In genomic region chr6:135148506-135148905, GRCm38 (mm10) we compare ENCODE assay signal across 8 mouse cellular contexts. TPM values are rescaled to one million over a fixed set of nuclear protein-coding genes. Genes with fewer than 3 reads are reported as not detected.
DNase-seq lines count a peak whose midpoint lies in the region; ATAC-seq lines count a peak whose summit lies in the region.

No protein-coding gene starts in this region.

- no peaks in the 10 kb centered on the region for H3K4me1 ChIP-seq in liver, embryonic 11.5 days (replicated peaks; ENCODE audit: control insufficient read depth, insufficient read depth, low read length)

- H3K4me2 ChIP-seq in liver, embryonic 11.5 days = no peak overlapping the region

- no peaks in the 10 kb centered on the region for H3K27me3 ChIP-seq in liver, embryonic 11.5 days (replicated peaks; ENCODE audit: control insufficient read depth, insufficient read depth, low read length)

- H3K4me3 ChIP-seq in liver, embryonic 11.5 days (ENCODE audit: low read depth, low read length) = no peak overlapping the region

- no peaks in the 10 kb centered on the region for H3K9me3 ChIP-seq in liver, embryonic 11.5 days (ENCODE audit: control insufficient read depth, low read length)

- H3K27ac ChIP-seq in liver, embryonic 11.5 days (ENCODE audit: low read depth, low read length) = no peak overlapping the region

- 35% methylated on average over 1 of the region's 1 CpGs for WGBS in liver, embryonic 11.5 days

- DNase-seq in adrenal gland, postnatal 10 days = peak; percentile 34
- DNase-seq in adrenal gland, adult 2 months = no peak
- peak; percentile 54 for DNase-seq in liver
- no peak for DNase-seq in liver, embryonic 11.5 days (ENCODE audit: low spot score)
- DNase-seq in lung, postnatal 36 days = peak; percentile 40
- no peak for DNase-seq in urinary bladder, postnatal 36 days (ENCODE audit: low spot score in 2 of 2)

- no peak overlapping the region for H3K9ac ChIP-seq in liver, embryonic 11.5 days (ENCODE audit: low read depth, low read length)

- peaks cover 13% of the 10 kb centered on the region; the same call in 1 of the 2 replicates for H3K36me3 ChIP-seq in liver, embryonic 11.5 days (ENCODE audit: control insufficient read depth, insufficient read depth, low read length)

- no peak for ATAC-seq in liver, embryonic 11.5 days (replicated peaks; ENCODE audit: low FRiP score)
- ATAC-seq in erythroblast, adult 5-6 weeks (replicated peaks; ENCODE audit: low FRiP score, poor library complexity, severe bottlenecking) = peak; percentile 70
- no peak for ATAC-seq in activated CD4-positive, CD25-positive, alpha-beta regulatory T cell, adult 4 months

RNA-seq across cellular contexts. Expression of gene Gprc5d, which starts 30.4 kb away (rescaled TPM):
- total RNA-seq in adrenal gland, postnatal 10 days (2021) = not detected
- total RNA-seq in adrenal gland, adult 2 months (2021) = not detected
- not detected in 2 replicates for polyA plus RNA-seq in adrenal gland, adult 2 months (2012; rRNA removed)
- 0.25 TPM in 1 of 2 replicates, not detected in the other for polyA plus RNA-seq in liver, embryonic 11.5 days (2014; fragmentation: Nextera tagmentation; extraction: Ambion mirVana)
- total RNA-seq in erythroblast, adult 5-6 weeks (2015; ENCODE audit: low replicate concordance) = not detected in 2 replicates
- not detected in 2 replicates for total RNA-seq in erythroblast, adult 5-6 weeks (2017; ENCODE audit: low replicate concordance)
- polyA plus RNA-seq in activated CD4-positive, CD25-positive, alpha-beta regulatory T cell, adult 4 months (2017; shearing (Covaris generic)) = not detected

RNA-seq across cellular contexts. Expression of gene Fam234b, which starts 49.3 kb away (rescaled TPM):
- total RNA-seq in adrenal gland, postnatal 10 days (2021) = 10 to 100 TPM; 25.9 to 29.4 TPM
- total RNA-seq in adrenal gland, adult 2 months (2021) = 10 to 100 TPM; 13.8 to 31.3 TPM
- polyA plus RNA-seq in adrenal gland, adult 2 months (2012; rRNA removed) = 14.0 and 21.0 TPM in 2 replicates
- 34.2 and 37.9 TPM in 2 replicates for polyA plus RNA-seq in liver, embryonic 11.5 days (2014; fragmentation: Nextera tagmentation; extraction: Ambion mirVana)
- 96.6 and 108 TPM in 2 replicates for total RNA-seq in erythroblast, adult 5-6 weeks (2015; ENCODE audit: low replicate concordance)
- total RNA-seq in erythroblast, adult 5-6 weeks (2017; ENCODE audit: low replicate concordance) = 155 and 168 TPM in 2 replicates
- polyA plus RNA-seq in activated CD4-positive, CD25-positive, alpha-beta regulatory T cell, adult 4 months (2017; shearing (Covaris generic)) = 10 to 100 TPM; 23.6 to 23.8 TPM

RNA-seq across cellular contexts. Expression of gene Hebp1, which starts 49.3 kb away (rescaled TPM):
- 10 to 100 TPM; 47.4 to 58.4 TPM for total RNA-seq in adrenal gland, postnatal 10 days (2021)
- total RNA-seq in adrenal gland, adult 2 months (2021) = 10 to 100 TPM; 18.0 to 27.6 TPM
- 9.5 and 13.4 TPM in 2 replicates for polyA plus RNA-seq in adrenal gland, adult 2 months (2012; rRNA removed)
- 56.8 and 59.1 TPM in 2 replicates for polyA plus RNA-seq in liver, embryonic 11.5 days (2014; fragmentation: Nextera tagmentation; extraction: Ambion mirVana)
- 72.1 and 87.8 TPM in 2 replicates for total RNA-seq in erythroblast, adult 5-6 weeks (2015; ENCODE audit: low replicate concordance)
- 143 and 274 TPM in 2 replicates for total RNA-seq in erythroblast, adult 5-6 weeks (2017; ENCODE audit: low replicate concordance)
- polyA plus RNA-seq in activated CD4-positive, CD25-positive, alpha-beta regulatory T cell, adult 4 months (2017; shearing (Covaris generic)) = 1 to 10 TPM in 1 of 2 experiments, under 1 TPM in 1; 0.42 to 2.4 TPM

Comparison
In these comparisons a context has a peak if more than half of its experiments do, and no peak if none do; other contexts are left out.
1. DNase-seq: peak in adrenal gland, postnatal 10 days (single experiment), liver (single experiment) and lung, postnatal 36 days (single experiment); none in adrenal gland, adult 2 months (single experiment), liver, embryonic 11.5 days (single experiment) and urinary bladder, postnatal 36 days (0 of 2).